Mouse (Mus musculus) lung, embryonic 14.5 days (tissue): ENCODE measurements at regions not wholly inside any gene's neighbourhood (a gene's known extent, or its start where the extent isn't known, plus 50 kb on each side); places are given as distances from the start of the nearest gene placed in this dataset.
A peak's percentile ranks its signal among the peaks of the same experiment; 100 is the strongest.

Experiments
- ATAC-seq: fragments of 200-750 bp; cut with Nextera tagmentation; 2 replicates; pipeline ENCODE4 v1.8.0; 2017; ENCODE audit warnings: mild to moderate bottlenecking, moderate TSS enrichment, moderate library complexity; ENCODE audit not compliant: insufficient read depth
- DNase-seq: peaks from one replicate; pipeline ENCODE4 v3.0.0-alpha.2; 2015
- H3K27ac ChIP-seq: fragments of 300-500 bp; sonication (generic); 2 replicates; pipeline ENCODE4 v1.5.1; 2014; ENCODE audit warnings: low read depth, mild to moderate bottlenecking, moderate library complexity
- H3K27me3 ChIP-seq: fragments of 300-500 bp; sonication (generic); 2 replicates; pipeline ENCODE4 v1.6.1; 2014; ENCODE audit warnings: low read length, control low read depth; ENCODE audit not compliant: insufficient read depth
- H3K36me3 ChIP-seq: fragments of 300-500 bp; sonication (generic); 2 replicates; pipeline ENCODE4 v1.6.1; 2014; ENCODE audit warnings: control low read depth; ENCODE audit not compliant: insufficient read depth
- H3K4me1 ChIP-seq: fragments of 300-500 bp; sonication (generic); 2 replicates; pipeline ENCODE4 v1.6.1; 2014; ENCODE audit warnings: antibody characterized with exemption, control low read depth; ENCODE audit not compliant: insufficient read depth
- H3K4me2 ChIP-seq: fragments of 300-500 bp; sonication (generic); 2 replicates; pipeline ENCODE4 v1.6.1; 2014; ENCODE audit warnings: mild to moderate bottlenecking
- H3K4me3 ChIP-seq: fragments of 300-500 bp; sonication (generic); 2 replicates; pipeline ENCODE4 v1.5.1; 2014; ENCODE audit warnings: low read depth, low read length
- H3K9ac ChIP-seq: fragments of 300-500 bp; sonication (generic); 2 replicates; pipeline ENCODE4 v1.6.1; 2014
- H3K9me3 ChIP-seq: fragments of 300-500 bp; sonication (generic); 2 replicates; pipeline ENCODE4 v1.6.1; 2016; ENCODE audit warnings: low read depth, low read length, control low read depth
- CTCF ChIP-seq: IDR thresholded peaks from 2 replicates; pipeline ENCODE4 v1.5.1; 2016; ENCODE audit warnings: antibody characterized with exemption, low read depth
- WGBS: fragments of 180-500 bp; shearing (Covaris S2); extraction: QIAGEN DNeasy Blood & Tissue Kit; methylation state at CpG from one replicate; pipeline ENCODE4 v1.1.7; 2014; 5-methylcytosine and 5-hydroxymethylcytosine counted together

DNA sequence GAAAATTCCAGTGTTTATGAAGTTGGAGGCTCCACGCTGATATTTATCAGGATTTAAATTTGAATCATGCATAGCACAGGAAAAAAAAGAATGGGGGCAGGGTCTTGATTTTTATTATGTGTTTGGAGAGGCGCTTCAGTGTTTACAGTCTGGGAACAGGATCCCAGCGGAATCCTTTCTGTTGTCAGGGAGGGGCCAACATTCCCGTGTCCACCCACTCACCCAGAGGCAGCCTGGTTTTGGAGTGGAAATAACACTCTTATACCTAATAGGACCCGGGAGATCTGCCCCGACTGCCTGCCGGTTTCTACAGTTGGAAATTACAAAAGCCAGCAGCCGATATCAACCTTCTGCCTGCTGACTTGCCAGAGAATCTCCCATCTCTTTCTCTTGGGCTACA lies 120.2 kb upstream of the Zfp217 start:
- H3K9ac ChIP-seq: peak overlapping the region; percentile 10; the same call in 1 of the 2 replicates
- ATAC-seq (peak; percentile 64), DNase-seq (peak; percentile 80)
- WGBS: 8% methylated on average over 8 of the region's 8 CpGs
- peak overlapping the region; percentile 55 for H3K4me2 ChIP-seq
- no peaks in the 10 kb centered on the region for H3K36me3 ChIP-seq
- no peak for TF ChIP-seq CTCF
- H3K4me1 ChIP-seq: peaks cover 13% of the 10 kb centered on the region
- peak overlapping the region; percentile 83 for H3K27ac ChIP-seq
- H3K9me3 ChIP-seq: no peaks in the 10 kb centered on the region; the same call in 1 of the 2 replicates
- no peaks in the 10 kb centered on the region for H3K27me3 ChIP-seq
- no peak overlapping the region for H3K4me3 ChIP-seq

DNA sequence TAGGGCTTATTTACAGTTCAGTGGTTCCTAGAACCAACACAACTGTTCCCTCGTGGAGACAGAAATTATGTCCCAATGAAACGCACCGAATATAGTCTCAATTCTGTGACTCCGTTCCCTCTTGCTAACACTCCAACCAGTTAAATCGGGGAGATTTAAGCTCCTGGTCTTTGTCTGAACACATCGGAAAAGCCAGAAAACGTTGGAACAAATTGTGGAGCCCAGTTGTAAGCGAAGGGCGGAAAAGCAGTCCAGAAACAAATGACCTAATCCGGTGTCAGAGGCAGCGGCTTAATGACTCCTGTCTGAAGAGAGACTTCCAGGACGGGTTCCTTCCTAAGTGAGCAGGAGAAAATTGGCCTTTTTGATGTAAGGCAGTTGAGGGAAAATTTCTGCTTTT lies 119.2 kb upstream of the Zfp217 start:
- Histone ChIP-seq H3K9me3 (no peaks in the 10 kb centered on the region; the same call in 1 of the 2 replicates), H3K4me3 (peak overlapping the region; percentile 27), H3K36me3 (no peaks in the 10 kb centered on the region), H3K27ac (peak overlapping the region; percentile 83), H3K27me3 (no peaks in the 10 kb centered on the region), H3K4me2 (peak overlapping the region; percentile 55), H3K9ac (peak overlapping the region; percentile 48), H3K4me1 (peaks cover 13% of the 10 kb centered on the region)
- no peak for TF ChIP-seq CTCF
- no peak for ATAC-seq
- 6% methylated on average over 12 of the region's 12 CpGs for WGBS
- peak; percentile 76 for DNase-seq

- Histone ChIP-seq H3K4me2 (peak overlapping the region; percentile 55), H3K9me3 (no peaks in the 10 kb centered on the region), H3K27me3 (no peaks in the 10 kb centered on the region), H3K27ac (peak overlapping the region; percentile 83), H3K4me3 (peak overlapping the region; percentile 27), H3K4me1 (peaks cover 13% of the 10 kb centered on the region), H3K9ac (peak overlapping the region; percentile 17; the same call in 1 of the 2 replicates), H3K36me3 (no peaks in the 10 kb centered on the region)
- DNase-seq: peak; percentile 78
- peak; percentile 55; the same call in 1 of the 2 replicates for ATAC-seq
- peak; percentile 66 for TF ChIP-seq CTCF
- WGBS: 16% methylated on average over 16 of the region's 16 CpGs
These were observed 118.7 kb upstream of the Zfp217 start for GRCm38 (mm10) chr2:170266407-170267101.

GRCm38 (mm10) chr2:170263594-170263993 lies 115.7 kb upstream of the Zfp217 start:
- no peaks in the 10 kb centered on the region for H3K36me3 ChIP-seq
- no peak overlapping the region for H3K4me3 ChIP-seq
- TF ChIP-seq CTCF: no peak
- peaks cover 13% of the 10 kb centered on the region for H3K4me1 ChIP-seq
- H3K4me2 ChIP-seq: no peak overlapping the region
- H3K27ac ChIP-seq: no peak overlapping the region
- H3K9me3 ChIP-seq: no peaks in the 10 kb centered on the region
- H3K27me3 ChIP-seq: no peaks in the 10 kb centered on the region
- WGBS: 30% methylated on average over 4 of the region's 4 CpGs
- peak; percentile 32 for DNase-seq
- no peak overlapping the region for H3K9ac ChIP-seq
- ATAC-seq: no peak

GRCm38 (mm10) chr2:170261191-170261590 lies 113.3 kb upstream of the Zfp217 start:
- H3K4me3 ChIP-seq: no peak overlapping the region
- WGBS: 88% methylated on average over 2 of the region's 2 CpGs
- H3K9me3 ChIP-seq: no peaks in the 10 kb centered on the region
- no peak overlapping the region for H3K9ac ChIP-seq
- no peak overlapping the region for H3K27ac ChIP-seq
- TF ChIP-seq CTCF: no peak
- ATAC-seq: no peak
- no peaks in the 10 kb centered on the region for H3K27me3 ChIP-seq
- H3K4me1 ChIP-seq: no peaks in the 10 kb centered on the region
- no peaks in the 10 kb centered on the region for H3K36me3 ChIP-seq
- H3K4me2 ChIP-seq: no peak overlapping the region
- DNase-seq: no peak

GRCm38 (mm10) chr2:170259662-170260457 lies 112.0 kb upstream of the Zfp217 start:
- H3K36me3 ChIP-seq: no peaks in the 10 kb centered on the region
- ATAC-seq (no peak), DNase-seq (no peak)
- no peak overlapping the region for H3K9ac ChIP-seq
- WGBS: 94% methylated on average over 10 of the region's 10 CpGs
- H3K4me2 ChIP-seq: no peak overlapping the region
- H3K4me3 ChIP-seq: no peak overlapping the region
- no peaks in the 10 kb centered on the region for H3K27me3 ChIP-seq
- TF ChIP-seq CTCF: no peak
- no peak overlapping the region for H3K27ac ChIP-seq
- H3K4me1 ChIP-seq: no peaks in the 10 kb centered on the region
- H3K9me3 ChIP-seq: no peaks in the 10 kb centered on the region

GRCm38 (mm10) chr2:170258367-170258766 lies 110.5 kb upstream of the Zfp217 start:
- 47% methylated on average over 11 of the region's 13 CpGs for WGBS
- Histone ChIP-seq H3K4me1 (no peaks in the 10 kb centered on the region; the same call in 1 of the 2 replicates), H3K27ac (no peak overlapping the region), H3K4me2 (no peak overlapping the region), H3K4me3 (no peak overlapping the region), H3K27me3 (no peaks in the 10 kb centered on the region), H3K9me3 (no peaks in the 10 kb centered on the region), H3K36me3 (no peaks in the 10 kb centered on the region), H3K9ac (no peak overlapping the region)
- no peak for ATAC-seq
- TF ChIP-seq CTCF: no peak
- peak; percentile 65 for DNase-seq
